Mouse (Mus musculus): ENCODE results near the gene B4galt2. TPM values are rescaled to one million over a fixed set of nuclear protein-coding genes. Genes with fewer than 3 reads are reported as not detected.

B4galt2 gene
- polyA plus RNA-seq (2015; fragmentation: Nextera tagmentation; extraction: Ambion mirVana), result 23.1 and 27.6 TPM in 2 replicates

DNA sequence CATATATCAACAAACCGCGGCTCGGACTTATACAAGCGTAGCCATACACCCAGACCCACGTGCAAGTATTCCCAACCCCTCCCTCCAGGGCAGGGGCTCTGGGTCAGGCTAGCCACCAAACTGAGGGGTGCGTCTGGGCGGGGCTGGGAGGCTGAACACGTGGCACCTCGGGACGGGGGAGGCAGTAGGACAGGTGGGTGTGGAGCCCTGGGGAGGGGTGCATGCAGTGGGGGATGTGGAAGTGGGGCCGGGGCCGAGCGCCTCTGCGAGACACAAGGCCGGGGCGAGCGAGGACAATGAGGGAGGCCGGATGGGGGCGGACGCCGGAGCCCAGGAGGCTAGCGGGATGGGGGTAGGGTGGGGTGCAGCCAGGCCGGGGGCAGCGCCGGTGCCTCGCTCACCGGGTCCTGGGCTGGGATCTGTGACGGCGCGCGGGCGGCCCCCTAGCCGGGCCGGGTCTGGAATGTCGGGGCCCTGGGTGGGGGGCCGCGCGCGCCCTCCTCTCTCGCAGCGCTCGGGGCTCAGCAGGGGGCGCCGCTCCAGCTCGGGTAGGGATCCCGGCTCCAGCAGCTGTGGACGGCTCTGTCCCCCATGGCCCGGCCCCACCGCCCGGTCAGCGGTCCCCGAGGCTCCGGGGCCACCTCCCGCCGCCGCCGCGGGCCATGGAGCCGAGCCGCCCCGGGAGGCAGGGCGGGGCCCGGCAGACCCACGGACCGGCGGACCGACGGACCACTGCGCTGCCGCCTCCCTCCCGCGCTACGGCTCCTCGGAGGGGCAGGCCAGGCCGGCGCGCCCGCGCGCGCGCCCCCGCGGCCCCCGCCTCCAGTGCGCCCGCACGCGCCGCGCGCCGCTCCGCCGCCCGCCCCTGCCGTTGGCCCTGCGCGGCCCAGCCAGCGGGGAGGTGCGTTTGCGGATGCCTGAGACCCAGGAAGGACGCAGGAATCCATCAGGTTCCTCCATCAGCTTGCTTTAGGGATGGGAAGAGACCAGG lies at the start of gene B4galt2:
Gene B4galt2 (minus strand): TSS at position 787 of the 991 bp plus-strand sequence.
- Histone ChIP-seq H3K27ac (peak within 1 kb of the TSS; percentile 78), H3K27me3 (no peaks in the 10 kb centered on the region), H3K4me1 (peaks cover 43% of the 10 kb centered on the region), H3K4me2 (peak within 1 kb of the TSS; percentile 84), H3K4me3 (peak within 1 kb of the TSS; percentile 78), H3K9ac (peak within 1 kb of the TSS; percentile 82), H3K9me3 (no peaks in the 10 kb centered on the region), H3K36me3 (peaks cover 48% of the 10 kb centered on the region)
- under 1% methylated on average over 76 of the region's 103 CpGs for WGBS
- peak; percentile 58; the same call in 1 of the 2 replicates for ATAC-seq (ENCODE audit: insufficient number of reproducible peaks, low FRiP score, low TSS enrichment, low read depth)

DNA sequence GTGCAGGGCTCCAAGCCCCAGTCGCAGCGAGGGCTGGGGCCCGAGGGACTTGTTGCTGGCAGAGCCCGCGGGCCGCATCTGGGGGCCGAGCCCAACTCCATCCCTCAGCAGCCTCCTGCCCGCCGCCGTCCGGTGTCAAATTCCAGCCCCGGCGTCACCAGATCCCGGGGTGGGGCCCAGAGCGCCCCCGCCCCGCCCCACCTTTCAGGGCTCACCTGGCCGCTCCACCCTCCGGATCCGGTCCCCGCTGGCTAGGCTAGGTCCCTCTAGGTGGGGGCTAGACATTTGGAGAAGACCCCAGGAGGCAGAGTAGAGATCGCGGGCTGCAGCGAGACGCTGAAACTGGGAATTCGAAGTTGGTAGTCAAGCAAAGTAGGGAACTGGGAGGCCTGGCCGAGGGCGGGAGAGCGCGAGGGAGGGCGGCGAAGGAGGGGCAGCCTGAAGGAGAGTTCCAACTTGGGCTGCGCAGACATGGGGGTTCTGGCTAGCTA lies 46.1 kb upstream of the B4galt2 start, which contains the start of gene Artn:
Gene Artn (minus strand): TSS at position 373 of the 491 bp plus-strand sequence.
- H3K4me3 ChIP-seq, result peak within 1 kb of the TSS; percentile 48
- ATAC-seq (ENCODE audit: insufficient number of reproducible peaks, low FRiP score, low TSS enrichment, low read depth), result peak; percentile 48
- peak within 1 kb of the TSS; percentile 72 for H3K27ac ChIP-seq
- peak within 1 kb of the TSS; percentile 26; the same call in 1 of the 2 replicates for H3K9ac ChIP-seq
- peaks cover 38% of the 10 kb centered on the region for H3K4me1 ChIP-seq
- WGBS, result under 1% methylated on average over 33 of the region's 33 CpGs
- no peaks in the 10 kb centered on the region for H3K9me3 ChIP-seq
- peak within 1 kb of the TSS; percentile 90 for H3K4me2 ChIP-seq
- peaks cover 8% of the 10 kb centered on the region for H3K36me3 ChIP-seq
- peaks cover 36% of the 10 kb centered on the region for H3K27me3 ChIP-seq

DNA sequence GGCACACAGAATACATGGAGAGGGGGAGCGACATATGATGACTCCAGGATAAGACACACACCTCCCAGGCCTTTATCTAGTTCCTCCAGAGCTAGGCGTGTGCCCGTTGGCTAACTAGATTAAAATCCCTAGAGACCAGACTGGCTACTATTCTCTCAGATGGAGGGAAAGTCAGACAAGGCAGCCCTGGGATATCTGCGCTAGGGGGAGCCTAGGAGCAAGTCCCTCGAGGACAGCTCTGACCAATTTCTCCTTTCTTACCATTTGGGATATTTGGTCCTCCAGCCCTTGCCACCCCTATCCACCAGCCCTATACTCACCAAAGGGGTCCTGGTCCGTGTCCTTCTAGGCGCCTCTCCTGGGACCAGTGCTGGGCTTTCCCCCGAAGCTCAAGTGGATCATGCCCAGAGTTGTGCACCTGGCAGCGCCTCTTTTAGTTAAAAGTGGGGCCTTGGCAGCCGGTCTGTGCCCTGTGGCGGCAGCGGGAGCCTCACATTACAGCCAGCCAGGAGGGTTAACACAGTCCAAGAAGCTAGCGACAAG lies 45.5 kb upstream of the B4galt2 start:
- Histone ChIP-seq H3K4me1 (peaks cover 38% of the 10 kb centered on the region), H3K4me2 (peak overlapping the region; percentile 90), H3K4me3 (peak overlapping the region; percentile 48), H3K27ac (peak overlapping the region; percentile 72), H3K27me3 (peaks cover 36% of the 10 kb centered on the region), H3K9ac (peak overlapping the region; percentile 26; the same call in 1 of the 2 replicates), H3K36me3 (peaks cover 8% of the 10 kb centered on the region), H3K9me3 (no peaks in the 10 kb centered on the region)
- 1% methylated on average over 13 of the region's 13 CpGs for WGBS
- no peak for ATAC-seq (ENCODE audit: insufficient number of reproducible peaks, low FRiP score, low TSS enrichment, low read depth)

DNA sequence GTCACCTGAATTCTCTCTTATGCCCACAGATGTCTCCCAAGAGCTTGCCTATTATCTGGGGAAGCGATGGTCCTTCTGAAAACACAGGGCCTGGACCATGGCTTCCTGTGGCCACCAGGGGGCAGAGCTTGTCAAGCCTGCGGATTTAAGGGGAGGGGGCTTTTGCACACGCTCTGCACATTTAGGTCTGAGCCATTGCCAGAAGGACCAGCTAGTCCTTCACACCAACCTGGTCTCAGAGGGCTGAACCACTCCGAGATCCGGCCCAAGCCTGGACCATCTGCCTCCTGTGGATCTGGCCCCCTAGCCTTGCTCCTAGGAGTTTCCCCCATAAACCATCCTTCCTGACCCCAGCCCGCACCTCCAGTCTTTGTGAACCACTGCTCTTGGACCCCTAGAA lies 44.9 kb upstream of the B4galt2 start:
- Histone ChIP-seq H3K36me3 (peaks cover 8% of the 10 kb centered on the region), H3K4me1 (peaks cover 38% of the 10 kb centered on the region), H3K9ac (no peak overlapping the region), H3K27me3 (peaks cover 36% of the 10 kb centered on the region), H3K4me3 (peak overlapping the region; percentile 48), H3K4me2 (peak overlapping the region; percentile 90), H3K9me3 (no peaks in the 10 kb centered on the region), H3K27ac (no peak overlapping the region)
- WGBS, result 17% methylated on average over 6 of the region's 6 CpGs
- no peak for ATAC-seq (ENCODE audit: insufficient number of reproducible peaks, low FRiP score, low TSS enrichment, low read depth)

DNA sequence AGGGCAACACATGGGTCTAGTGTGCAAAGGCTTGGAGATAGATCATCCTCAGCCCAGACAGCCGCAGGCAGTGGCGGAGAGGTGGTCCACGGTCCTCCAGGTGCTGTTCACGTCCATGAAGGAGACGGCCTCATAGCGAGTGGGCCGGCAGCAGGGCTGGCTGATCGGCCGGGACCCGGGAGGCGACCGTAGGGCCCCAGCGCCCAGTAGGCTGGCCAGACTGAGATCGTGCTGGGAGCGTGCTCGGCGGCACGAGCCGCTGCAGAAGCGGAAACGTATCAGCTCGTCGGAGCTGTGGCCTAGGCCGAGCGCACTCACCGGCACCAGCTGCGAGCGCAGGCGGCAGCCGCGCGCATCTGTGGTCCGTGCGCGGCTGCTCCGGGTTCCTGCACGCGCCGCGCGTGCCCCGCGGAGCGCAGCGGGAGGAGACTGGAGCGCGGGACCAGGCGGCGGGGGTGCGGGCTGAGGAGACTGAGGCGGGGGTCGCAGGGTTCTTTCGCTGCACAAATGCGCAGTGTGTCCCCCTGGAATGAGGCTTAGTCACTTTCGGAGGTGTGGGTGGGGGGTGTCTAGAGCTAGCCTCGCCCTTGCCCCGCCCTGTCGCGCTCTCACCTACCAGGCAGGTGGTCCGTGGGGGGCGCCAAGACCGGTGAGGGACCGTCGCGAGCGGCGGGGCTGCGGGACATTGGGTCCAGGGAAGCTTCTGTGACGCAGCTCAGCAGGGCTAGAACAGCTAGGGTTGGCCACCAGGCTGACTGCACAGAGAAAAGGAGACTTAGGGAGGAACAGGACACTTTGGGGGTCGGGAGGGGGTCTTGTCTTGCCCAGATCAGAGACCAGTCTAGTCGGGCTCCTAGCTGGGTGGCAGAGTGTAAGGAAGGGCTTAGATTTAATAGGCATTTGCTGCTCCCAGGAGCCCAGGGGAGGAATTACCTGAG lies 43.5 kb upstream of the B4galt2 start:
- ATAC-seq (ENCODE audit: insufficient number of reproducible peaks, low FRiP score, low TSS enrichment, low read depth), result peak; percentile 46
- peaks cover 38% of the 10 kb centered on the region for H3K4me1 ChIP-seq
- no peaks in the 10 kb centered on the region for H3K36me3 ChIP-seq
- H3K9me3 ChIP-seq, result no peaks in the 10 kb centered on the region
- peaks cover 36% of the 10 kb centered on the region for H3K27me3 ChIP-seq
- no peak overlapping the region for H3K27ac ChIP-seq
- peak overlapping the region; percentile 48 for H3K4me3 ChIP-seq
- peak overlapping the region; percentile 88 for H3K4me2 ChIP-seq
- H3K9ac ChIP-seq, result peak overlapping the region; percentile 31; the same call in 1 of the 2 replicates
- 2% methylated on average over 71 of the region's 71 CpGs for WGBS

DNA sequence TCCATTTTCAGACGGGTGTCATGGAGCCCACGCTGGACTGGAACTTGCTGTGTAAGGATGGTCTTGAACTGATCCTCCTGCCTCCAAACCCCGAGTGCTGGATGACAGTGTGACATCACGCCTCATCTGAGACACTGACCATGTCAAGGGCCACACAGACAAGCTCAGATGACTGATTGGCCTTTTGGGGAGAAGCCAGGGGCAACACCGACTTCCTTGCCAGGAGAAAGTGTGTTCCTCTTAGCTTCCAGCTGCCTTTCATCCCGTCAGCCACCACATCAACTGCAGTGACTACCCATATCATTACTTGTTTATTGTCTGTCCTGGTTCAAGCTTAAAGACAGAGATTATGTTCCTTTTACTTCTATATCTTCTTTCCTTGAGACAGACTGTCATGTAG lies 41.6 kb upstream of the B4galt2 start:
- Histone ChIP-seq H3K36me3 (no peaks in the 10 kb centered on the region), H3K4me1 (peaks cover 35% of the 10 kb centered on the region), H3K4me2 (no peak overlapping the region), H3K27ac (no peak overlapping the region), H3K9ac (no peak overlapping the region), H3K4me3 (no peak overlapping the region), H3K9me3 (no peaks in the 10 kb centered on the region), H3K27me3 (peaks cover 36% of the 10 kb centered on the region)
- 63% methylated on average over 4 of the region's 6 CpGs for WGBS
- no peak for ATAC-seq (ENCODE audit: insufficient number of reproducible peaks, low FRiP score, low TSS enrichment, low read depth)

DNA sequence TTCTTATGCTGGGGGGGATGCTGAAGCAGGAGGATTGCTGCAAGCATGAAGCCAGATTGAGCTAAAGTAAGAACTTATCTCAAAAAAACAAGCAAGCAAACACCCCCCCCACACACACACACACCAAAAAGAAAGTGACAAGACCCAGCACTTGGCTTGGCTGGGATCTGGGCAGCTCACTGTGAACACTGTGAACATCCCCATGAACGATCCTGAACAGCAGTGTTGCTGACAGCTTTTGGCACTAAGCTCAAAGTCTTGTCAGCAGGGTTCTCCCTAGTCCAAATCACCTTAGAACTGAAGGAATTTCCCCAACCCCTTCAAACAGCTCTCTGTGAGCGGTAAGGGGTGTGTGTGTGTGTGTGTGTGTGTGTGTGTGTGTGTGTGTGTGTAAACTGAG lies 40.2 kb upstream of the B4galt2 start:
- Histone ChIP-seq H3K4me2 (no peak overlapping the region), H3K4me1 (peaks cover 20% of the 10 kb centered on the region), H3K27ac (no peak overlapping the region), H3K36me3 (no peaks in the 10 kb centered on the region), H3K9me3 (no peaks in the 10 kb centered on the region), H3K27me3 (peaks cover 36% of the 10 kb centered on the region), H3K9ac (no peak overlapping the region), H3K4me3 (no peak overlapping the region)
- 52% methylated on average over 2 of the region's 2 CpGs for WGBS
- no peak for ATAC-seq (ENCODE audit: insufficient number of reproducible peaks, low FRiP score, low TSS enrichment, low read depth)

DNA sequence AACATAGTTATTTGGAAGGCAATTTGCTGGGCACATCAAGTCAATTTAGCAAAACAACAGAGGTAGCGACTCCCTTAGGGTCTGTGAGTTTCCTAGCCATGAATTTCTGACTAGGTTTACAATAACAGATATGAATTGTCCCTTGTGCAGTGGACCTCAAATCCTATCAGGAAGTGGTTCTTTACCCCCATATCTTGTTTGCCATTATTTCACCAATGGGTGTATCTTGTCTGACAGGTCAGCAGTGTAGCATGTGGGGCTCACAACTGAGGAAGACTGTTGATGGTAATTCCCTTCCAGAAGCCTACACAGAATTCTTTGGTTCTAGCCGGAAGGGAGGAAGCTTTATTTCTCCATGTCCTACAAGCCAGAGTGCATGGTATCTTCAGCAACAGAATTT lies 38.1 kb upstream of the B4galt2 start:
- no peak for ATAC-seq (ENCODE audit: insufficient number of reproducible peaks, low FRiP score, low TSS enrichment, low read depth)
- Histone ChIP-seq H3K27ac (no peak overlapping the region), H3K4me2 (no peak overlapping the region), H3K36me3 (no peaks in the 10 kb centered on the region), H3K4me3 (no peak overlapping the region), H3K9ac (no peak overlapping the region), H3K4me1 (peaks cover 1% of the 10 kb centered on the region), H3K27me3 (peaks cover 16% of the 10 kb centered on the region), H3K9me3 (no peaks in the 10 kb centered on the region)
- 90% methylated on average over 2 of the region's 2 CpGs for WGBS

DNA sequence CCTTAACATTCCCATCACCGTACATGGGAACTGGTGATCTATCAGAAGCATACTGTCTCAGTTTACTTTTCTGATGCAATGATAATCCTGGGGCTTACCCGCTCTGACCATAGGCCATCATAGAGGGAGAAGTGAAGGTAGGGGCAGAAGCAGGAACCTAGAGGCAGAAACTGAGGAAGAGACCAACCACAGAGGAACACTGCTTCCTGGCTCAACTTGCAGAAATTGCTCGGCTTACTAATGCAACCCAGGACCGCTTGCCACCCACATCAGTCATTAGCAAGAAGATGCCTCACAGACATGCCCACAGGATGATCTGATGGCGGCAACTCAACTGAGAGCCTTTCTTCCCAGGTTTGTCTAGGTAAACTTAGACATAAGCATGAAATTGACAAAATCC lies 35.5 kb upstream of the B4galt2 start:
- Histone ChIP-seq H3K4me3 (no peak overlapping the region), H3K4me2 (no peak overlapping the region), H3K27me3 (no peaks in the 10 kb centered on the region), H3K36me3 (no peaks in the 10 kb centered on the region), H3K4me1 (peaks cover 11% of the 10 kb centered on the region), H3K9ac (no peak overlapping the region), H3K9me3 (no peaks in the 10 kb centered on the region), H3K27ac (no peak overlapping the region)
- no peak for ATAC-seq (ENCODE audit: insufficient number of reproducible peaks, low FRiP score, low TSS enrichment, low read depth)
- WGBS, result 81% methylated on average over 5 of the region's 5 CpGs

DNA sequence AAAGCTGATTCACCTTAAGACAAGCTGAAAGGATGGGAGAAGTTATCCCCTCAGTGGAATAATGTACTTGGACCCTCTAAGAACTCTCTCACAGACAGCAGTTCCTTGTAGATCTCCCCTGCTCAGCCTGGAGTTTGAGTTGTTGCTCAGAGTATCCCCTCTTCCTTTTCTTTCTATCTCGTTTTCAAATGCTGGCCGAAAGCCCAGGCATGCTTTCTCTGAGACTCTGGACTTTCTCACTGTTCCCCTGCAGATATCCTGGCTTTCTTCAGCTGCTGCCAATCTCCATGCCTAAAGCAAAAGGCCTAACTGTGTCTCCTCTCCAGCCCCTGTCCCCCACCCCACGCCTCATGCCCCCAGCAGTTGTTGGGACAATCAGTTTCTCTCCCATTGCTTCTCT lies 35.0 kb upstream of the B4galt2 start:
- ATAC-seq (ENCODE audit: insufficient number of reproducible peaks, low FRiP score, low TSS enrichment, low read depth), result no peak

DNA sequence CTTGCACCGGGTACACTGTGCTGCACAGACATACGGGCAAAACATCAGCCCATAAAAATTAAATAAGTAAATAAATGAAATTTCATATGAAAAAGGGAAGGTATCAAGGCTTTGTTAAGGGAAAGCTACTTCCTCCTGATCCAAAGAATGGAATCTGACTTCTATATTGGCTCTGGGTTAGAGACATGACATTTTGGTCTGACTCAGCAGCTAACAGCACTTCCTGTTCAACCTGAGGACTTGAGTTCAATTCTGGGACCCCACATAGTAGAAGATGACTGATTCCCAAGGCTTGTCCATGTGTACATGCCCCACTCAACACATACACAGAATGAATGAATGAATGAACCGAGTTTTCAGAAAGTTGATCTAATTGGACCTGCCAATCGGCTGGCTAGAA lies 34.6 kb upstream of the B4galt2 start:
- no peaks in the 10 kb centered on the region for H3K27me3 ChIP-seq
- H3K4me2 ChIP-seq, result no peak overlapping the region
- no peak overlapping the region for H3K9ac ChIP-seq
- WGBS, result 83% methylated on average over 4 of the region's 4 CpGs
- H3K4me1 ChIP-seq, result peaks cover 20% of the 10 kb centered on the region
- no peaks in the 10 kb centered on the region for H3K36me3 ChIP-seq
- H3K4me3 ChIP-seq, result no peak overlapping the region
- no peak overlapping the region for H3K27ac ChIP-seq
- ATAC-seq (ENCODE audit: insufficient number of reproducible peaks, low FRiP score, low TSS enrichment, low read depth), result no peak
- H3K9me3 ChIP-seq, result no peaks in the 10 kb centered on the region

More for the DNA sequence above, 35.0 kb upstream of the B4galt2 start:
- H3K4me3 ChIP-seq, result no peak overlapping the region
- H3K27ac ChIP-seq, result no peak overlapping the region
- no peaks in the 10 kb centered on the region for H3K27me3 ChIP-seq
- no peak overlapping the region for H3K4me2 ChIP-seq
- H3K9me3 ChIP-seq, result no peaks in the 10 kb centered on the region
- H3K36me3 ChIP-seq, result no peaks in the 10 kb centered on the region
- no peak overlapping the region for H3K9ac ChIP-seq
- peaks cover 16% of the 10 kb centered on the region for H3K4me1 ChIP-seq
- 63% methylated on average over 3 of the region's 3 CpGs for WGBS
